Mouse (Mus musculus): ENCODE measurements around the gene Ptprb.

- no peak for TF ChIP-seq POLR2A (IDR thresholded peaks at IDR 0.05; ENCODE audit: borderline replicate concordance, control insufficient read depth, low read depth, low read length)
- TF ChIP-seq CTCF (IDR thresholded peaks at IDR 0.05; ENCODE audit: control insufficient read depth, insufficient read depth, low read length): no peak
Observed at GRCm38 (mm10) chr10:116397573-116397972, 122.2 kb downstream of the Ptprb start.
